Mouse (Mus musculus): ENCODE results near the gene Zfp148. TPM values are rescaled to one million over a fixed set of nuclear protein-coding genes. Genes with fewer than 3 reads are reported as not detected.
"Not testable (repeated sequence)": the region's sequence is repeated elsewhere in the genome, so short reads cannot be mapped to it uniquely, and the experiment has no call there.

Zfp148 gene
- 58.4 and 60.9 TPM in 2 replicates for polyA plus RNA-seq (2015; fragmentation: Nextera tagmentation; extraction: Ambion mirVana)

DNA sequence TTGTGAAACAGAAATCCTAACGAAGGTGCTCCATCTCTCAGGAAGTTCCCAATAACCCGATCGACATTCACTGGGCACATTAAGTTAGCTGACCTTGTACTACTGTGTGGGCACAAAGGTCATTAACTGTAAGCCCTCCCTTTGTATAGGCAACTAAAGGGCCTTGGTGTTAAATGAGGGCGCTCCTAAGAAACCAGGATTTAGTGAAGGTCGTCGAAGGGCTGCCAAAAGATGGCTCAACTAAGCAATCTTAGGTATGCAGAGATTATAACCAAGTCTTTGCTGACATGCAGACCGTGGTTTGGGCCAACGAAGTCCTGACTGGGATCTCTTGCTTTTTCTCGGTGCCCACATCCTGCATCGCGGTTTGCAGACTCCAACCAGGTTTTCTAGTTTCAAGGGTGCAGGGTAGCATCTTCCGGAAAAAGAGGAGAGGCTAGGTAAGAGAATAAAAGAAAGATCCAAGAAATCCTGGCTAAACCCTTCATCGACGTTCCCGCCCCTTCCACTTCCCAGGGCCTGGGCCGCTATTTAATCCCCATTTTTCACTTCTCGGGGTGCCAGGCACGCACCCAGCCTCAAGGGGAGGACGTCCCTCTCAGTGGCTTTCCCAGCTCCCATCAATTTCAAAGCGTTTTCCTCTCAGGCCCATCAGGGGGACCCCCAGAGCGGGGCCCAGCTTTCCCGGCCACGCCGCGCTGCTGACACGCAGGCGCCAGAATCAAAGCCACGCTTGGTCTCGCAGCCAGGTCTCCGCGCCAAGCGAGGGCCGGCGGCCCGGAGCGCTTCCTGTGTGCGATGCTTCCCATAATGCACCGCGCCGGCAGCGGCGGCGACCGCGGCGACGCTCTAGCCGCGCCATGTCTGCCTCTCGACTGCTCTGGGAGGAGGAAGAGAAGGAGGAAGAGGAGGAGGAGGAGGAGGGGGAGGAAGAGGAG lies at the start of gene Zfp148:
Gene Zfp148, plus strand, starts transcription at position 893 of the 938 bp plus-strand sequence.
- H3K4me1 ChIP-seq: peaks cover 15% of the 10 kb centered on the region
- peak within 1 kb of the TSS; percentile 86 for H3K4me3 ChIP-seq
- H3K4me2 ChIP-seq: peak within 1 kb of the TSS; percentile 55
- peak within 1 kb of the TSS; percentile 93 for H3K27ac ChIP-seq
- not testable (repeated sequence) for H3K36me3 ChIP-seq, H3K9me3 ChIP-seq, H3K27me3 ChIP-seq
- ATAC-seq (ENCODE audit: insufficient number of reproducible peaks, low FRiP score, low TSS enrichment, low read depth): peak; percentile 86
- H3K9ac ChIP-seq: peak within 1 kb of the TSS; percentile 89
- WGBS: 2% methylated on average over 50 of the region's 50 CpGs

DNA sequence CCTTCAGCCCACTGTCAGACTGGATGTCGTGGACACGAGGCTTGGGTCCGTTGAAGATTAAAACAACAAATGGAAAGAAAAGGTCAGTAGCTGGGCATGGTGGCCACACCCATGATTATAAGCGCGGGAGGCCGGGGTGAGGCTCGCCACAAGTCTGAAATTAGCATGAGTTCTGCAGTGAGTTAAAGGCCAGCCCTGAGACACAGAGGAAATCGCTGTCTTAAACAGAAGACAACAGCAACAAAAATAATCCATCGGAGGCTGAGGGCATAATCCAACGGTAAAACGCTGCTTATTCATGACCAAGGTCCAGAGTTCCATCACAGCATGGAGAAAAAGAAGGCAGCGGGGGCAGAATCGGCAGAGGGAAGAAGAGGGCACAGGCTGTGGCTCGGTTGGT lies 47.6 kb upstream of the Zfp148 start:
- Histone ChIP-seq H3K27ac (no peak overlapping the region), H3K4me3 (no peak overlapping the region), H3K27me3 (no peaks in the 10 kb centered on the region), H3K36me3 (no peaks in the 10 kb centered on the region), H3K9ac (no peak overlapping the region), H3K4me1 (peaks cover 10% of the 10 kb centered on the region), H3K9me3 (no peaks in the 10 kb centered on the region), H3K4me2 (no peak overlapping the region)
- no peak for ATAC-seq (ENCODE audit: insufficient number of reproducible peaks, low FRiP score, low TSS enrichment, low read depth)
- WGBS: 83% methylated on average over 14 of the region's 14 CpGs

DNA sequence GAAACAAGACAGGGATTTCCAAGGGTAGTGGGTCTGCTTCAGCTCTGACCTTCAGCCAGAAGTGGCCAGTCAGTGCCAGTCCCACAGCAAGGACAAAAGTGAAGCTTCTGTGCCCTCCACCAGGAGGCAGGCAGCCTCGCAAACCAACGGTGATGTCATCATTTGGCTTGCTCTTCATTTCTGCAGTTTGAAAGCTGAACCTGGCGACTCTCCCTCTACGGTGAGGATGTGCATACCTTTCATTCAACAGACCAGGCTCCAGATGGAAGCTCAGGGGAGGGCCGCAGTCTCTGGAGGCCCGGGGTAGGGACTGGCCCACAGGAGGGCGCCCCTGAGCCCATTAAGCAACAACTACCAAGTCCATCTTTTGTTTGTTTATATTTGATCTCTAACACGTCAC lies 43.5 kb upstream of the Zfp148 start:
- H3K4me3 ChIP-seq: no peak overlapping the region
- H3K4me1 ChIP-seq: peaks cover 10% of the 10 kb centered on the region
- ATAC-seq (ENCODE audit: insufficient number of reproducible peaks, low FRiP score, low TSS enrichment, low read depth): no peak
- no peaks in the 10 kb centered on the region for H3K36me3 ChIP-seq
- no peak overlapping the region for H3K27ac ChIP-seq
- WGBS: 11% methylated on average over 8 of the region's 8 CpGs
- no peaks in the 10 kb centered on the region for H3K9me3 ChIP-seq
- H3K4me2 ChIP-seq: peak overlapping the region; percentile 27; the same call in 1 of the 2 replicates
- H3K9ac ChIP-seq: no peak overlapping the region
- H3K27me3 ChIP-seq: no peaks in the 10 kb centered on the region

DNA sequence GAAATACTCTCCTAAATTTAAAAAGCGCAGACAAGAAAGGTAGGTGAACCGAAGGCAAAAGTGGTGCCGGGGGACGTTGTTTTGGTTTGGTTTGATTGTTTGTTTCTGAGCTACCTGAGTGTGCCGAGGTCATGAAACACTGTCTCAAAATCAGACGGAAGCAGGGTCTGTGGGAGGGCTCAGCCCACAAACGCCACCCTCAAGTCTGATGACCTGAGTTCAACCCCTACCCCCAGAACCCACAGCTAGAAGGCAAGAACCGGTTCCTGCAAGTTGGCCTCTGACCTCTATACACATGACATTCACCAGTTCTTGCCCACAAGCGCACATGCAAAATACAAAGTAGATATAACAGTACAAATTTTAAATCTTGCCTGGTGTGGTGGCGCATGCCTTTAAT lies 43.0 kb upstream of the Zfp148 start:
- H3K4me2 ChIP-seq: no peak overlapping the region
- no peaks in the 10 kb centered on the region for H3K27me3 ChIP-seq
- ATAC-seq (ENCODE audit: insufficient number of reproducible peaks, low FRiP score, low TSS enrichment, low read depth): no peak
- peaks cover 10% of the 10 kb centered on the region for H3K4me1 ChIP-seq
- 75% methylated on average over 10 of the region's 10 CpGs for WGBS
- no peaks in the 10 kb centered on the region for H3K36me3 ChIP-seq
- H3K9ac ChIP-seq: no peak overlapping the region
- no peak overlapping the region for H3K4me3 ChIP-seq
- no peak overlapping the region for H3K27ac ChIP-seq
- no peaks in the 10 kb centered on the region for H3K9me3 ChIP-seq

DNA sequence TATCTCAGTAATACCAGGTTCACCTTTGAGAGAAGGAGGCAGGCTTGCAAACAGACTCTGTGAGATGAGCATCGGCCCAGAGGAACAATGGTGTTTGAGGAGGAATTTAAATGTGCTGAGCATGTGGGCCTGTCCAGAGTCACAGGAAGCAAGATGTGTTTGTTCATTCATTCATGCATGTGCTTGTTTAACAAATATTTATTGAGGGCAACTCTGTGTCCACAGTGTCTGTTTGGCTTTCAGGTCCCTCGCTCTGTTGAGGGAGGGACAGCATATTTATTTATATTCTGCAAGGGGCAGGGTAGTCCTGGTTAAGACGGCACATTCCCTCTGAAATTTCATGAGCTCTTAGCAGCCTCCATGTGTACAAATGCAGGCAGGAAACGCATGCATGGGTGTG lies 42.1 kb upstream of the Zfp148 start:
- WGBS: 62% methylated on average over 4 of the region's 4 CpGs

DNA sequence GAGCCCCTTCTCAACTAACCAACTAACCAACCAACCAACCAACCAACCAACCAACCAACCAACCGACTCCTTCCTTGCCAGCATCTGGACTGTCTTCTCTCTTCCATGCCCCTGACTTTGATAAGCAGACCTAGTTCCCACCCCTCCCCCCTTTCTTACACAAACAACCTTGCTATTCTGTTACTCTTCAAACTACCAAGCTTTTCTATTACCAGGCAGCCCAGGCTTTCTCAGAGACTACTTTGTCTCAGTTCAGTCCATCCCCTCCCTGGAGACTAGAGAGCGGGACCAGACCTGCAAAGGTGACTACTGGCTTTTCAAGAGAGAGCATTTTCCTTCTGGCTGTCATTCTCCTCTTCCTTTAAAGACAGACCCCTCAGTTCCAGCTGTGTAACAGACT lies 41.2 kb upstream of the Zfp148 start:
- Histone ChIP-seq H3K36me3 (no peaks in the 10 kb centered on the region), H3K9ac (no peak overlapping the region), H3K27me3 (no peaks in the 10 kb centered on the region), H3K4me1 (peaks cover 10% of the 10 kb centered on the region), H3K4me3 (no peak overlapping the region), H3K27ac (no peak overlapping the region), H3K4me2 (no peak overlapping the region), H3K9me3 (no peaks in the 10 kb centered on the region)
- no peak for ATAC-seq (ENCODE audit: insufficient number of reproducible peaks, low FRiP score, low TSS enrichment, low read depth)
- 86% methylated on average over 2 of the region's 2 CpGs for WGBS

More for the DNA sequence above, 42.1 kb upstream of the Zfp148 start:
- H3K9me3 ChIP-seq: no peaks in the 10 kb centered on the region
- no peak overlapping the region for H3K4me2 ChIP-seq
- no peak overlapping the region for H3K27ac ChIP-seq
- H3K4me3 ChIP-seq: no peak overlapping the region
- H3K36me3 ChIP-seq: no peaks in the 10 kb centered on the region
- H3K9ac ChIP-seq: no peak overlapping the region
- ATAC-seq (ENCODE audit: insufficient number of reproducible peaks, low FRiP score, low TSS enrichment, low read depth): no peak
- H3K4me1 ChIP-seq: peaks cover 10% of the 10 kb centered on the region
- H3K27me3 ChIP-seq: no peaks in the 10 kb centered on the region

DNA sequence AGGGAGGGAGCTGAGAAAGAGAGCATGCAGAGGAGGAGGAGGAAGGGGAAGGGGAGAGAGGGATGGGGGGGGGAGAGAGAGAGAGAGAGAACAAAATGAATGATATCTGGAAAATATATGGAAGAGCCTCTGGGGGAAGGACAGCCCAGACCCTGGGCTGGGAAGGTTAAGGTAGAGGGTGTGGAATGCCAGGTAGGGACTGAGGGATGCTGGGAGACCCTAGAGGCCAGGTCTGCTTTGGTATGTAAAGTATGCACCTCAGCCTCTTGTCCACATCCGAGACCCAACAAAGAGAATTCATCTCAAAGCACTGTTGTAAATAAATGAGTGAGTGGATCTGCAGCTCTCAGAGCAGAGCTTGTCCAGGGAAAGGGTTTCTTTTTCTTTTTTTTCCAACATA lies 38.3 kb upstream of the Zfp148 start:
- H3K9ac ChIP-seq: no peak overlapping the region
- 30% methylated on average over 1 of the region's 1 CpGs for WGBS
- H3K4me2 ChIP-seq: no peak overlapping the region
- no peak overlapping the region for H3K27ac ChIP-seq
- no peak overlapping the region for H3K4me3 ChIP-seq
- ATAC-seq (ENCODE audit: insufficient number of reproducible peaks, low FRiP score, low TSS enrichment, low read depth): no peak
- no peaks in the 10 kb centered on the region for H3K36me3 ChIP-seq
- H3K27me3 ChIP-seq: no peaks in the 10 kb centered on the region
- H3K9me3 ChIP-seq: no peaks in the 10 kb centered on the region
- H3K4me1 ChIP-seq: peaks cover 9% of the 10 kb centered on the region

DNA sequence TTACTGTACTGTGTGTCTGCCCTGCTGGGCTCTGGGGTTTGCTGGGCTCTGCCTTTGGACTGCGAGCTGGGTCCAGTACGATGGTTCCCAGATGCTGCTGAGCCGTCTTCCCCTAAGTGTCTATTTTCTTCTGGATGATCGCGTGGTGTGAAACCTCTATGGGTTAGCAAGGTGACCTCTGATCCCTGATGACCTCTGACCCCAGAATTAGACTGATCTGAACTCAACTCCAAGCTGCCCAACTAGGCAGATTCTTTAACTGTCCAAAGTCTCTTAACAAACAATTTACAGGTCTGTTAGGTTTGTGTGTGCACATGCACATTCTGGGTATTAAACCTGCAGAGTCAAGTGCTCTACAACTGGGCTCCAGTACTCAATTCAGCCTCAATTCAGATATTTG lies 37.5 kb upstream of the Zfp148 start:
- Histone ChIP-seq H3K9me3 (no peaks in the 10 kb centered on the region), H3K4me1 (0 out of 2 replicates have a peak, but pooled peaks cover 3% of the 10 kb centered on the region), H3K4me3 (no peak overlapping the region), H3K27ac (no peak overlapping the region), H3K9ac (no peak overlapping the region), H3K36me3 (no peaks in the 10 kb centered on the region), H3K4me2 (no peak overlapping the region), H3K27me3 (no peaks in the 10 kb centered on the region)
- no peak for ATAC-seq (ENCODE audit: insufficient number of reproducible peaks, low FRiP score, low TSS enrichment, low read depth)
- 71% methylated on average over 5 of the region's 5 CpGs for WGBS

DNA sequence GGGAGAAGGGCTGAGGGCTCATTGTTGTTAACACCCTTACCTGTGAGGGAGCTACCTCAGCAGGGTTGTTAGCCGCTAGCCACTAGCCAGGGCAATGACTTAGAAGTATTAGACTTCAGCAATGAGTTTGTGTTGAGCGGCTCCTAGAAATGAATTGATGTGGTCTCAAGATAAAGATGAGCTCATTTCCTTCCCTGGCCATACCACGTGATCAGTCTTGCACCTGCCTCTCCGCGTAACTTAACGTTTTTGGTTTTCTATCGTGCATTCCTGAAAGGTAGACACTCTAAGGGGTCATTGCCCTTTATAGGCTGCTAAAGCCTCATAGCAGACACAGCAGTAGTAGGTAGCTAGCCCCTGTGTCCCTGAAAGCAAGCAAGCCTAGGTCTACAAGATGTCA lies 37.0 kb upstream of the Zfp148 start:
- 83% methylated on average over 7 of the region's 7 CpGs for WGBS
- Histone ChIP-seq H3K4me1 (0 out of 2 replicates have a peak, but pooled peaks cover 3% of the 10 kb centered on the region), H3K36me3 (no peaks in the 10 kb centered on the region), H3K4me2 (no peak overlapping the region), H3K4me3 (no peak overlapping the region), H3K9me3 (no peaks in the 10 kb centered on the region), H3K27me3 (no peaks in the 10 kb centered on the region), H3K9ac (no peak overlapping the region), H3K27ac (no peak overlapping the region)
- ATAC-seq (ENCODE audit: insufficient number of reproducible peaks, low FRiP score, low TSS enrichment, low read depth): no peak

DNA sequence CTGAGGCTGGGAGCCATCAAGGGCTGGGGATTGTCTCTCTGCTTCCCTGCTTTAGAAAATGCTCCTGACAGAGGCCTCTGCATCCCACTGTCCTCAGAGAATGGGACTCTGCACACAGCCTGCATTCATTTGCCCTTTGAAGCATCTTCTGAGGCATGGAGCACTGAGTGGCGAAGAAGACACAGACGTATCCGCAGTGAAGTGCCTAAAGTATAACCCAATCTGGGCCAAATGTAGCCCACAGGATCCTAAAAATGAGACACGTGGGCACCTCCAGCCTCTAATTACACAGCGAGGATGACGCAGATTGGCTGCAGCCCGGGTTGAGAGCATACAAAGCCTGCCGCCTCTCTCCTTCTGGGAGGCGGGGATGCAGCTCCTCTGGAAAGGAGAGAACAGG lies 36.3 kb upstream of the Zfp148 start:
- 54% methylated on average over 9 of the region's 9 CpGs for WGBS
- H3K4me2 ChIP-seq: no peak overlapping the region

DNA sequence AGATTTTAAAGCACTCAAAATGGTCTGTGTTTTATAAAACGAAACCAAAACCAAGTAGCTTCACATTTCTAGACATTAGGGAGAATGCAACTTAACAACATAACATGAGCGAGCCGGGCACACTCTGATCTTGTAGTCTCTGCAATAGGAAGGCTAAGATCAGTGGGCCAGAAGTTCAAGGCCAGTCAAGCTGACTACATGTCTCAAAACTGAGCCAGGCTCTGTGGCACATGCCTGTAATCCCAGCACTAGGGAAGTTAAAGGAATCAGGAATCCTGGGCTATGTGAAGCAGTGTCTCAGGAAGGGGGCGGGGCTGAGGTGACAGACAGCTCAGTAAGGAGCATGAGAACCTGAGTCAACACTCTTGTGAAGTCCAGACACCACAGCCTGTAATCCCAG lies 35.8 kb upstream of the Zfp148 start:
- no peaks in the 10 kb centered on the region for H3K9me3 ChIP-seq
- H3K4me1 ChIP-seq: 0 out of 2 replicates have a peak, but pooled peaks cover 3% of the 10 kb centered on the region
- 69% methylated on average over 4 of the region's 4 CpGs for WGBS
- ATAC-seq (ENCODE audit: insufficient number of reproducible peaks, low FRiP score, low TSS enrichment, low read depth): no peak
- no peak overlapping the region for H3K27ac ChIP-seq
- H3K36me3 ChIP-seq: no peaks in the 10 kb centered on the region
- H3K4me3 ChIP-seq: no peak overlapping the region
- H3K27me3 ChIP-seq: no peaks in the 10 kb centered on the region
- H3K9ac ChIP-seq: no peak overlapping the region
- H3K4me2 ChIP-seq: no peak overlapping the region

More for the DNA sequence above, 36.3 kb upstream of the Zfp148 start:
- Histone ChIP-seq H3K36me3 (no peaks in the 10 kb centered on the region), H3K27ac (no peak overlapping the region), H3K4me3 (no peak overlapping the region), H3K9me3 (no peaks in the 10 kb centered on the region), H3K27me3 (no peaks in the 10 kb centered on the region), H3K9ac (no peak overlapping the region), H3K4me1 (0 out of 2 replicates have a peak, but pooled peaks cover 3% of the 10 kb centered on the region)
- no peak for ATAC-seq (ENCODE audit: insufficient number of reproducible peaks, low FRiP score, low TSS enrichment, low read depth)

DNA sequence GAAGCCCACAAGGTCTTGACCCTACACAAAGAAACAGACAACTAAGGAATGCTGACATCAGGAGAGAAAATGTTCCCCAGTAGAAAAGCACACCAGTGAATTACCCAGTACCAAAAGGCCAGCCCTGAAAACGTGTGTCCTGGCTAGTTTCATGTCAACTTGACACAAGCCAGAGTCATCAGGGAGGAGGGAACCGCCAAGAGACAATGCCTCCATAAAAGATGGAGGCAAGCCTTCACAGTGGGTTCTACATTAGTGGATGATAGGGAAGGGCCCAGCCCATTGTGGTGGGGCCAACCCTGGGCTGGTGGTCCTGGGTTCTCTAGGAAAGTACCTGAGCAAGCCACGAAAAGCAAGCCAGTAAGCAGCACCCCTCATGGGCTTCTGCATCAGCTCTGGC lies 34.3 kb upstream of the Zfp148 start:
- H3K4me2 ChIP-seq: no peak overlapping the region
- ATAC-seq (ENCODE audit: insufficient number of reproducible peaks, low FRiP score, low TSS enrichment, low read depth): no peak
- H3K36me3 ChIP-seq: no peaks in the 10 kb centered on the region
- no peaks in the 10 kb centered on the region for H3K9me3 ChIP-seq
- 27% methylated on average over 3 of the region's 3 CpGs for WGBS
- 0 out of 2 replicates have a peak, but pooled peaks cover 3% of the 10 kb centered on the region for H3K4me1 ChIP-seq
- no peaks in the 10 kb centered on the region for H3K27me3 ChIP-seq
- no peak overlapping the region for H3K27ac ChIP-seq
- H3K4me3 ChIP-seq: no peak overlapping the region
- H3K9ac ChIP-seq: no peak overlapping the region

All from limb, embryonic 15.5 days (tissue).